Mouse (Mus musculus): Measurements from ENCODE around the gene Srm. TPM values are rescaled to one million over a fixed set of nuclear protein-coding genes. Genes with fewer than 3 reads are reported as not detected.

Srm gene
- polyA plus RNA-seq, 1 experiment from 2014 or later: 387 TPM

- no peak overlapping the region for H3K9ac ChIP-seq
- no peak overlapping the region for H3K27ac ChIP-seq
- H3K36me3 ChIP-seq: peaks cover 16% of the 10 kb centered on the region
- H3K4me2 ChIP-seq: no peak overlapping the region
- no peak for ATAC-seq
- no peaks in the 10 kb centered on the region for H3K9me3 ChIP-seq (replicated peaks)
- H3K4me3 ChIP-seq: no peak overlapping the region
- peaks cover 61% of the 10 kb centered on the region for H3K4me1 ChIP-seq
- WGBS (ENCODE audit: insufficient replicate concordance): 16% methylated on average over 9 of the region's 9 CpGs
- no peaks in the 10 kb centered on the region for H3K27me3 ChIP-seq (replicated peaks)
These were observed 4.7 kb upstream of the Srm start for GRCm38 (mm10) chr4:148586648-148587047.

GRCm38 (mm10) chr4:148588793-148589192 is 2.5 kb upstream of the Srm start:
- Histone ChIP-seq H3K4me2 (no peak overlapping the region), H3K4me1 (peaks cover 61% of the 10 kb centered on the region), H3K9ac (no peak overlapping the region), H3K36me3 (peaks cover 17% of the 10 kb centered on the region), H3K4me3 (no peak overlapping the region), H3K27me3 (replicated peaks) (no peaks in the 10 kb centered on the region), H3K9me3 (replicated peaks) (no peaks in the 10 kb centered on the region), H3K27ac (no peak overlapping the region)
- no peak for ATAC-seq
- WGBS (ENCODE audit: insufficient replicate concordance): 64% methylated on average over 9 of the region's 9 CpGs

GRCm38 (mm10) chr4:148589565-148589964 is 1.7 kb upstream of the Srm start:
- Histone ChIP-seq H3K27me3 (replicated peaks) (no peaks in the 10 kb centered on the region), H3K27ac (no peak overlapping the region), H3K36me3 (peaks cover 25% of the 10 kb centered on the region), H3K4me3 (no peak overlapping the region), H3K9me3 (replicated peaks) (no peaks in the 10 kb centered on the region), H3K4me2 (no peak overlapping the region), H3K4me1 (peaks cover 62% of the 10 kb centered on the region), H3K9ac (no peak overlapping the region)
- WGBS (ENCODE audit: insufficient replicate concordance): 82% methylated on average over 6 of the region's 8 CpGs
- ATAC-seq: no peak

- Histone ChIP-seq H3K4me3 (peak overlapping the region; percentile 93), H3K27ac (peak overlapping the region; percentile 78), H3K9ac (peak overlapping the region; percentile 90), H3K4me1 (peaks cover 61% of the 10 kb centered on the region), H3K27me3 (replicated peaks) (no peaks in the 10 kb centered on the region), H3K9me3 (replicated peaks) (no peaks in the 10 kb centered on the region), H3K36me3 (peaks cover 35% of the 10 kb centered on the region), H3K4me2 (peak overlapping the region; percentile 98)
- no peak for ATAC-seq
- WGBS (ENCODE audit: insufficient replicate concordance): 4% methylated on average over 18 of the region's 18 CpGs
These were observed 707 bp upstream of the Srm start for GRCm38 (mm10) chr4:148590421-148591170.

GRCm38 (mm10) chr4:148591637-148592380 is 506 bp downstream of the Srm start:
- peak overlapping the region; percentile 78 for H3K27ac ChIP-seq
- peak; percentile 50 for ATAC-seq
- under 1% methylated on average over 53 of the region's 53 CpGs for WGBS (ENCODE audit: insufficient replicate concordance)

GRCm38 (mm10) chr4:148593996-148594395 is 2.7 kb downstream of the Srm start:
- WGBS (ENCODE audit: insufficient replicate concordance): 83% methylated on average over 11 of the region's 11 CpGs
- H3K4me1 ChIP-seq: peaks cover 41% of the 10 kb centered on the region
- H3K27me3 ChIP-seq (replicated peaks): no peaks in the 10 kb centered on the region
- H3K27ac ChIP-seq: no peak overlapping the region
- ATAC-seq: no peak
- H3K4me2 ChIP-seq: peak overlapping the region; percentile 98; the same call in 1 of the 2 replicates
- H3K9ac ChIP-seq: no peak overlapping the region
- H3K9me3 ChIP-seq (replicated peaks): 0 out of 2 replicates have a peak, but pooled peaks cover 4% of the 10 kb centered on the region
- H3K36me3 ChIP-seq: peaks cover 69% of the 10 kb centered on the region
- no peak overlapping the region for H3K4me3 ChIP-seq

More at GRCm38 (mm10) chr4:148591637-148592380, 506 bp downstream of the Srm start:
- Histone ChIP-seq H3K4me3 (peak overlapping the region; percentile 93), H3K27me3 (replicated peaks) (no peaks in the 10 kb centered on the region), H3K9ac (peak overlapping the region; percentile 90), H3K9me3 (replicated peaks) (no peaks in the 10 kb centered on the region), H3K4me1 (peaks cover 52% of the 10 kb centered on the region), H3K4me2 (peak overlapping the region; percentile 98), H3K36me3 (peaks cover 47% of the 10 kb centered on the region)

GRCm38 (mm10) chr4:148595916-148596315 is 4.6 kb downstream of the Srm start:
- Histone ChIP-seq H3K4me2 (no peak overlapping the region), H3K9ac (no peak overlapping the region), H3K4me1 (peaks cover 36% of the 10 kb centered on the region), H3K27ac (no peak overlapping the region), H3K9me3 (replicated peaks) (0 out of 2 replicates have a peak, but pooled peaks cover 5% of the 10 kb centered on the region), H3K27me3 (replicated peaks) (no peaks in the 10 kb centered on the region), H3K4me3 (no peak overlapping the region), H3K36me3 (peaks cover 75% of the 10 kb centered on the region)
- WGBS (ENCODE audit: insufficient replicate concordance): 76% methylated on average over 6 of the region's 6 CpGs
- ATAC-seq: no peak

- Histone ChIP-seq H3K4me3 (no peak overlapping the region), H3K4me2 (no peak overlapping the region), H3K9ac (no peak overlapping the region), H3K27ac (no peak overlapping the region), H3K9me3 (replicated peaks) (0 out of 2 replicates have a peak, but pooled peaks cover 5% of the 10 kb centered on the region), H3K4me1 (peaks cover 36% of the 10 kb centered on the region), H3K27me3 (replicated peaks) (no peaks in the 10 kb centered on the region), H3K36me3 (peaks cover 75% of the 10 kb centered on the region)
- WGBS (ENCODE audit: insufficient replicate concordance): 79% methylated on average over 3 of the region's 3 CpGs
- no peak for ATAC-seq
These were observed 5.4 kb downstream of the Srm start for GRCm38 (mm10) chr4:148596731-148597130.

GRCm38 (mm10) chr4:148598826-148599225 is 7.5 kb downstream of the Srm start:
- 0 out of 2 replicates have a peak, but pooled peaks cover 5% of the 10 kb centered on the region for H3K9me3 ChIP-seq (replicated peaks)
- no peak for ATAC-seq
- no peak overlapping the region for H3K4me3 ChIP-seq
- no peak overlapping the region for H3K27ac ChIP-seq
- no peaks in the 10 kb centered on the region for H3K27me3 ChIP-seq (replicated peaks)
- H3K4me1 ChIP-seq: peaks cover 28% of the 10 kb centered on the region
- H3K9ac ChIP-seq: no peak overlapping the region
- no peak overlapping the region for H3K4me2 ChIP-seq
- peaks cover 58% of the 10 kb centered on the region for H3K36me3 ChIP-seq
- 86% methylated on average over 12 of the region's 12 CpGs for WGBS (ENCODE audit: insufficient replicate concordance)

- Histone ChIP-seq H3K9ac (no peak overlapping the region), H3K9me3 (replicated peaks) (0 out of 2 replicates have a peak, but pooled peaks cover 5% of the 10 kb centered on the region), H3K36me3 (peaks cover 43% of the 10 kb centered on the region), H3K27ac (no peak overlapping the region), H3K4me3 (no peak overlapping the region), H3K4me2 (no peak overlapping the region), H3K4me1 (peaks cover 33% of the 10 kb centered on the region), H3K27me3 (replicated peaks) (no peaks in the 10 kb centered on the region)
- 72% methylated on average over 4 of the region's 4 CpGs for WGBS (ENCODE audit: insufficient replicate concordance)
- ATAC-seq: no peak
These were observed 9.0 kb downstream of the Srm start for GRCm38 (mm10) chr4:148600316-148600715.

GRCm38 (mm10) chr4:148601871-148602270 is 10.6 kb downstream of the Srm start:
- Histone ChIP-seq H3K27me3 (replicated peaks) (no peaks in the 10 kb centered on the region), H3K4me2 (no peak overlapping the region), H3K27ac (no peak overlapping the region), H3K9me3 (replicated peaks) (0 out of 2 replicates have a peak, but pooled peaks cover 5% of the 10 kb centered on the region), H3K9ac (no peak overlapping the region), H3K36me3 (peaks cover 27% of the 10 kb centered on the region), H3K4me1 (peaks cover 33% of the 10 kb centered on the region), H3K4me3 (no peak overlapping the region)
- WGBS (ENCODE audit: insufficient replicate concordance): 50% methylated on average over 4 of the region's 4 CpGs
- ATAC-seq: no peak
